Mouse (Mus musculus) embryonic facial prominence, embryonic 11.5 days (tissue): ENCODE data around the gene Ms4a6d. TPM values are rescaled to one million over a fixed set of nuclear protein-coding genes. Genes with fewer than 3 reads are reported as not detected.
A peak's percentile ranks its signal among the peaks of the same experiment; 100 is the strongest.
"Not testable (repeated sequence)": the region's sequence is repeated elsewhere in the genome, so short reads cannot be mapped to it uniquely, and the experiment has no call there.

Experiments
- ATAC-seq: fragments of 200-750 bp; cut with Nextera tagmentation; replicated peaks from 2 replicates; pipeline ENCODE4 v1.8.0; 2017; ENCODE audit warnings: low read depth; ENCODE audit not compliant: insufficient number of reproducible peaks, low FRiP score, low TSS enrichment
- DNase-seq: peaks from one replicate; pipeline ENCODE4 v3.0.0-alpha.2; 2015; ENCODE audit warnings: low spot score
- H3K27ac ChIP-seq: fragments of 300-500 bp; sonication (generic); replicated peaks from 2 replicates; pipeline ENCODE4 v1.5.1; 2014; ENCODE audit warnings: mild to moderate bottlenecking, low read depth, low read length, control low read depth
- H3K27me3 ChIP-seq: fragments of 300-500 bp; sonication (generic); 2 replicates; pipeline ENCODE4 v1.6.1; 2014; ENCODE audit warnings: mild to moderate bottlenecking, low read length, moderate library complexity, mixed read lengths; ENCODE audit not compliant: control insufficient read depth, insufficient read depth
- H3K36me3 ChIP-seq: fragments of 300-500 bp; sonication (generic); replicated peaks from 2 replicates; pipeline ENCODE4 v1.6.1; 2014; ENCODE audit warnings: low read depth, mild to moderate bottlenecking, low read length, moderate library complexity, mixed read lengths; ENCODE audit not compliant: control insufficient read depth, insufficient read depth
- H3K4me1 ChIP-seq: fragments of 300-500 bp; sonication (generic); 2 replicates; pipeline ENCODE4 v1.6.1; 2014; ENCODE audit warnings: low read length, mixed read lengths; ENCODE audit not compliant: control insufficient read depth, insufficient read depth
- H3K4me2 ChIP-seq: fragments of 300-500 bp; sonication (generic); 2 replicates; pipeline ENCODE4 v1.6.1; 2014; ENCODE audit warnings: low read depth, mild to moderate bottlenecking, control low read depth, low read length, moderate library complexity
- H3K4me3 ChIP-seq: fragments of 300-500 bp; sonication (generic); 2 replicates; pipeline ENCODE4 v1.5.1; 2014; ENCODE audit warnings: low read depth, low read length, control low read depth
- H3K9ac ChIP-seq: fragments of 300-500 bp; sonication (generic); replicated peaks from 2 replicates; pipeline ENCODE4 v1.6.1; 2014; ENCODE audit warnings: mild to moderate bottlenecking, control low read depth, low read length
- H3K9me3 ChIP-seq: fragments of 300-500 bp; sonication (generic); replicated peaks from 2 replicates; pipeline ENCODE4 v1.6.1; 2016; ENCODE audit warnings: mild to moderate bottlenecking, low read length, inconsistent platforms, mixed read lengths; ENCODE audit not compliant: control insufficient read depth
- WGBS: fragments of 180-500 bp; shearing (Covaris S2); extraction: QIAGEN DNeasy Blood & Tissue Kit; methylation state at CpG from one replicate; pipeline ENCODE4 v1.1.7; 2014; 5-methylcytosine and 5-hydroxymethylcytosine counted together
- polyA plus RNA-seq: library from polyadenylated mRNA; unstranded; fragments of >200 nt; fragmentation: Nextera tagmentation; extraction: Ambion mirVana; gene quantifications from 2 replicates; pipeline ENCODE4 v1.2.1, GENCODE M21; 2014

The Ms4a6d gene
- polyA plus RNA-seq, 1 experiment from 2014 or later, result 2.5 TPM

- H3K9me3 ChIP-seq, result no peaks in the 10 kb centered on the region
- H3K4me1 ChIP-seq, result no peaks in the 10 kb centered on the region
- no peak overlapping the region for H3K27ac ChIP-seq
- ATAC-seq, result no peak
- H3K27me3 ChIP-seq, result no peaks in the 10 kb centered on the region
- 28% methylated on average over 6 of the region's 6 CpGs for WGBS
- DNase-seq, result peak; percentile 67
- no peak overlapping the region for H3K9ac ChIP-seq
- H3K36me3 ChIP-seq, result no peaks in the 10 kb centered on the region
- no peak overlapping the region for H3K4me2 ChIP-seq
- H3K4me3 ChIP-seq, result no peak overlapping the region
Measured at GRCm38 (mm10) chr19:11611541-11611945, 6.9 kb upstream of the Ms4a6d start.

GRCm38 (mm10) chr19:11608172-11608571 lies 3.5 kb upstream of the Ms4a6d start:
- no peak for ATAC-seq
- H3K27ac ChIP-seq, result no peak overlapping the region

GRCm38 (mm10) chr19:11602026-11602425 lies 2.6 kb downstream of the Ms4a6d start:
- H3K4me2 ChIP-seq, result no peak overlapping the region
- ATAC-seq (no peak), DNase-seq (peak; percentile 6)
- no peaks in the 10 kb centered on the region for H3K36me3 ChIP-seq
- H3K9ac ChIP-seq, result no peak overlapping the region
- no peaks in the 10 kb centered on the region for H3K4me1 ChIP-seq
- no peak overlapping the region for H3K27ac ChIP-seq
- H3K27me3 ChIP-seq, result no peaks in the 10 kb centered on the region
- no peaks in the 10 kb centered on the region for H3K9me3 ChIP-seq
- 89% methylated on average over 2 of the region's 2 CpGs for WGBS
- no peak overlapping the region for H3K4me3 ChIP-seq

More at GRCm38 (mm10) chr19:11608172-11608571, 3.5 kb upstream of the Ms4a6d start:
- H3K27me3 ChIP-seq, result no peaks in the 10 kb centered on the region
- H3K4me1 ChIP-seq, result no peaks in the 10 kb centered on the region
- no peak overlapping the region for H3K4me3 ChIP-seq
- no peak overlapping the region for H3K4me2 ChIP-seq
- 24% methylated on average over 1 of the region's 1 CpGs for WGBS
- H3K9ac ChIP-seq, result no peak overlapping the region
- no peaks in the 10 kb centered on the region for H3K9me3 ChIP-seq
- peak; percentile 62 for DNase-seq
- H3K36me3 ChIP-seq, result no peaks in the 10 kb centered on the region

GRCm38 (mm10) chr19:11601349-11601748 lies 3.3 kb downstream of the Ms4a6d start:
- Histone ChIP-seq H3K9me3 (no peaks in the 10 kb centered on the region), H3K4me3 (no peak overlapping the region), H3K4me2 (no peak overlapping the region), H3K9ac (no peak overlapping the region), H3K36me3 (no peaks in the 10 kb centered on the region), H3K27me3 (no peaks in the 10 kb centered on the region), H3K4me1 (no peaks in the 10 kb centered on the region), H3K27ac (no peak overlapping the region)
- ATAC-seq, result no peak
- DNase-seq, result no peak
- 94% methylated on average over 3 of the region's 3 CpGs for WGBS

- H3K4me2 ChIP-seq, result no peak overlapping the region
- H3K9ac ChIP-seq, result no peak overlapping the region
- DNase-seq (no peak), ATAC-seq (no peak)
- H3K27me3 ChIP-seq, result no peaks in the 10 kb centered on the region
- H3K27ac ChIP-seq, result no peak overlapping the region
- WGBS, result 67% methylated on average over 2 of the region's 2 CpGs
- H3K9me3 ChIP-seq, result no peaks in the 10 kb centered on the region
- no peaks in the 10 kb centered on the region for H3K4me1 ChIP-seq
- H3K36me3 ChIP-seq, result no peaks in the 10 kb centered on the region
- no peak overlapping the region for H3K4me3 ChIP-seq
Measured at GRCm38 (mm10) chr19:11589891-11590449, 14.7 kb downstream of the Ms4a6d start.

GRCm38 (mm10) chr19:11589205-11589604 lies 15.4 kb downstream of the Ms4a6d start:
- Histone ChIP-seq H3K4me3 (no peak overlapping the region), H3K4me1 (no peaks in the 10 kb centered on the region), H3K9ac (no peak overlapping the region), H3K27ac (no peak overlapping the region), H3K27me3 (no peaks in the 10 kb centered on the region), H3K9me3 (no peaks in the 10 kb centered on the region), H3K36me3 (no peaks in the 10 kb centered on the region), H3K4me2 (no peak overlapping the region)
- DNase-seq, result no peak
- WGBS, result 66% methylated on average over 4 of the region's 4 CpGs
- no peak for ATAC-seq

- no peaks in the 10 kb centered on the region for H3K36me3 ChIP-seq
- H3K9ac ChIP-seq, result no peak overlapping the region
- no peaks in the 10 kb centered on the region for H3K9me3 ChIP-seq
- ATAC-seq, result no peak
- no peak overlapping the region for H3K4me2 ChIP-seq
- no peaks in the 10 kb centered on the region for H3K4me1 ChIP-seq
- WGBS, result 84% methylated on average over 8 of the region's 8 CpGs
- H3K27ac ChIP-seq, result no peak overlapping the region
- DNase-seq, result no peak
- no peaks in the 10 kb centered on the region for H3K27me3 ChIP-seq
- H3K4me3 ChIP-seq, result no peak overlapping the region
Measured at GRCm38 (mm10) chr19:11574965-11575364, 29.7 kb downstream of the Ms4a6d start.

GRCm38 (mm10) chr19:11559560-11559959 lies 45.1 kb downstream of the Ms4a6d start:
- H3K36me3 ChIP-seq, DNase-seq, H3K4me3 ChIP-seq, H3K27me3 ChIP-seq, H3K9ac ChIP-seq, H3K4me2 ChIP-seq, H3K27ac ChIP-seq, H3K4me1 ChIP-seq, H3K9me3 ChIP-seq, ATAC-seq: not testable (repeated sequence)
